Mouse (Mus musculus) kidney, embryonic 15.5 days (tissue): ENCODE results near the gene 1190005I06Rik. TPM values are rescaled to one million over a fixed set of nuclear protein-coding genes. Genes with fewer than 3 reads are reported as not detected.
"Not testable (repeated sequence)": the region's sequence is repeated elsewhere in the genome, so short reads cannot be mapped to it uniquely, and the experiment has no call there.

Experiments used
- ATAC-seq: fragments of 200-750 bp; cut with Nextera tagmentation; replicated peaks from 2 replicates; pipeline ENCODE4 v1.8.0; 2017; ENCODE audit warnings: moderate TSS enrichment; ENCODE audit not compliant: low FRiP score
- H3K27ac ChIP-seq: fragments of 300-500 bp; sonication (generic); 2 replicates; pipeline ENCODE4 v1.5.1; 2015; ENCODE audit warnings: mild to moderate bottlenecking, inconsistent platforms
- H3K27me3 ChIP-seq: fragments of 300-500 bp; sonication (generic); 2 replicates; pipeline ENCODE4 v1.6.1; 2015; ENCODE audit warnings: inconsistent platforms
- H3K36me3 ChIP-seq: fragments of 300-500 bp; sonication (generic); 2 replicates; pipeline ENCODE4 v1.6.1; 2015; ENCODE audit warnings: inconsistent platforms
- H3K4me1 ChIP-seq: fragments of 300-500 bp; sonication (generic); 2 replicates; pipeline ENCODE4 v1.6.1; 2015; ENCODE audit warnings: inconsistent platforms
- H3K4me2 ChIP-seq: fragments of 300-500 bp; sonication (generic); 2 replicates; pipeline ENCODE4 v1.6.1; 2015; ENCODE audit warnings: moderate library complexity, mild to moderate bottlenecking, inconsistent platforms
- H3K4me3 ChIP-seq: fragments of 300-500 bp; sonication (generic); replicated peaks from 2 replicates; pipeline ENCODE4 v1.5.1; 2015; ENCODE audit warnings: mild to moderate bottlenecking, inconsistent platforms
- H3K9ac ChIP-seq: fragments of 300-500 bp; sonication (generic); 2 replicates; pipeline ENCODE4 v1.6.1; 2015; ENCODE audit warnings: mild to moderate bottlenecking, inconsistent platforms
- H3K9me3 ChIP-seq: fragments of 300-500 bp; sonication (generic); replicated peaks from 2 replicates; pipeline ENCODE4 v1.6.1; 2016; ENCODE audit warnings: inconsistent platforms
- WGBS: fragments of 180-500 bp; shearing (Covaris S2); methylation state at CpG from one replicate; pipeline ENCODE4 v1.1.7; 2015; ENCODE audit warnings: mixed read lengths; 5-methylcytosine and 5-hydroxymethylcytosine counted together
- polyA plus RNA-seq: library from polyadenylated mRNA; unstranded; fragments of >200 nt; fragmentation: Nextera tagmentation; extraction: Ambion mirVana; gene quantifications from 2 replicates; pipeline ENCODE4 v1.2.1, GENCODE M21; 2015

Gene 1190005I06Rik
- polyA plus RNA-seq, 1 experiment from 2014 or later = 4.0 TPM

- peaks cover 10% of the 10 kb centered on the region; the same call in 1 of the 2 replicates for H3K4me1 ChIP-seq
- peaks cover 20% of the 10 kb centered on the region; the same call in 1 of the 2 replicates for H3K27me3 ChIP-seq
- H3K27ac ChIP-seq = no peak overlapping the region
- 76% methylated on average over 10 of the region's 10 CpGs for WGBS
- no peak overlapping the region for H3K4me3 ChIP-seq
- no peak overlapping the region for H3K4me2 ChIP-seq
- H3K9me3 ChIP-seq = no peaks in the 10 kb centered on the region
- H3K9ac ChIP-seq = no peak overlapping the region
- no peak for ATAC-seq
- 0 out of 2 replicates have a peak, but pooled peaks cover 5% of the 10 kb centered on the region for H3K36me3 ChIP-seq
These were observed 33.7 kb upstream of the 1190005I06Rik start for GRCm38 (mm10) chr8:120681113-120681512.

GRCm38 (mm10) chr8:120680405-120680804, 33.0 kb upstream of the 1190005I06Rik start:
- peaks cover 20% of the 10 kb centered on the region; the same call in 1 of the 2 replicates for H3K27me3 ChIP-seq
- not testable (repeated sequence) for H3K4me2 ChIP-seq, H3K4me3 ChIP-seq, ATAC-seq, H3K4me1 ChIP-seq, H3K9ac ChIP-seq, H3K9me3 ChIP-seq, H3K27ac ChIP-seq
- H3K36me3 ChIP-seq = peaks cover 11% of the 10 kb centered on the region; the same call in 1 of the 2 replicates
- 62% methylated on average over 7 of the region's 7 CpGs for WGBS

- peaks cover 6% of the 10 kb centered on the region; the same call in 1 of the 2 replicates for H3K4me1 ChIP-seq
- no peak for ATAC-seq
These were observed 32.4 kb upstream of the 1190005I06Rik start for GRCm38 (mm10) chr8:120679629-120680387.

GRCm38 (mm10) chr8:120678447-120678846, 31.0 kb upstream of the 1190005I06Rik start:
- whole genome bisulfite sequencing = 12% methylated on average over 10 of the region's 10 CpGs
- H3K9ac ChIP-seq = no peak overlapping the region
- ATAC-seq = peak; percentile 50; the same call in 1 of the 2 replicates
- no peak overlapping the region for H3K4me3 ChIP-seq
- H3K4me2 ChIP-seq = no peak overlapping the region
- no peak overlapping the region for H3K27ac ChIP-seq
- H3K9me3 ChIP-seq = no peaks in the 10 kb centered on the region
- H3K4me1 ChIP-seq = peaks cover 4% of the 10 kb centered on the region; the same call in 1 of the 2 replicates
- peaks cover 17% of the 10 kb centered on the region; the same call in 1 of the 2 replicates for H3K27me3 ChIP-seq
- H3K36me3 ChIP-seq = peaks cover 24% of the 10 kb centered on the region

More at GRCm38 (mm10) chr8:120679629-120680387, 32.4 kb upstream of the 1190005I06Rik start:
- peaks cover 15% of the 10 kb centered on the region; the same call in 1 of the 2 replicates for H3K36me3 ChIP-seq
- H3K27me3 ChIP-seq = peaks cover 20% of the 10 kb centered on the region; the same call in 1 of the 2 replicates
- H3K9ac ChIP-seq = no peak overlapping the region
- H3K4me2 ChIP-seq = no peak overlapping the region
- no peak overlapping the region for H3K4me3 ChIP-seq
- 44% methylated on average over 11 of the region's 11 CpGs for WGBS
- no peak overlapping the region for H3K27ac ChIP-seq
- H3K9me3 ChIP-seq = no peaks in the 10 kb centered on the region

- no peak for ATAC-seq
- H3K36me3 ChIP-seq = peaks cover 51% of the 10 kb centered on the region
- H3K4me1 ChIP-seq = peaks cover 13% of the 10 kb centered on the region; the same call in 1 of the 2 replicates
- H3K4me3 ChIP-seq = no peak overlapping the region
- no peak overlapping the region for H3K4me2 ChIP-seq
- H3K9me3 ChIP-seq = no peaks in the 10 kb centered on the region
- WGBS = 70% methylated on average over 8 of the region's 8 CpGs
- H3K27ac ChIP-seq = no peak overlapping the region
- H3K27me3 ChIP-seq = peaks cover 3% of the 10 kb centered on the region; the same call in 1 of the 2 replicates
- H3K9ac ChIP-seq = no peak overlapping the region
These were observed 28.3 kb upstream of the 1190005I06Rik start for GRCm38 (mm10) chr8:120675718-120676117.

GRCm38 (mm10) chr8:120673298-120673697, 25.9 kb upstream of the 1190005I06Rik start:
- Histone ChIP-seq H3K9ac (no peak overlapping the region), H3K9me3 (no peaks in the 10 kb centered on the region), H3K4me3 (no peak overlapping the region), H3K4me1 (peaks cover 24% of the 10 kb centered on the region), H3K4me2 (no peak overlapping the region), H3K27me3 (no peaks in the 10 kb centered on the region), H3K36me3 (peaks cover 62% of the 10 kb centered on the region), H3K27ac (no peak overlapping the region)
- 93% methylated on average over 7 of the region's 7 CpGs for WGBS
- ATAC-seq = no peak

GRCm38 (mm10) chr8:120672626-120673229, 25.3 kb upstream of the 1190005I06Rik start:
- H3K9me3 ChIP-seq = no peaks in the 10 kb centered on the region
- H3K27me3 ChIP-seq = no peaks in the 10 kb centered on the region
- no peak overlapping the region for H3K9ac ChIP-seq
- H3K36me3 ChIP-seq = peaks cover 62% of the 10 kb centered on the region
- ATAC-seq = no peak
- H3K27ac ChIP-seq = no peak overlapping the region
- H3K4me1 ChIP-seq = peaks cover 24% of the 10 kb centered on the region
- no peak overlapping the region for H3K4me3 ChIP-seq
- 89% methylated on average over 16 of the region's 16 CpGs for WGBS
- no peak overlapping the region for H3K4me2 ChIP-seq

GRCm38 (mm10) chr8:120671775-120672174, 24.3 kb upstream of the 1190005I06Rik start:
- Histone ChIP-seq H3K4me2 (no peak overlapping the region), H3K36me3 (peaks cover 57% of the 10 kb centered on the region), H3K27ac (no peak overlapping the region), H3K27me3 (no peaks in the 10 kb centered on the region), H3K4me3 (no peak overlapping the region), H3K9me3 (no peaks in the 10 kb centered on the region), H3K9ac (no peak overlapping the region), H3K4me1 (peaks cover 28% of the 10 kb centered on the region)
- no peak for ATAC-seq
- WGBS = 74% methylated on average over 6 of the region's 6 CpGs

- Histone ChIP-seq H3K27ac (peak within 1 kb of the TSS; percentile 90), H3K27me3 (no peaks in the 10 kb centered on the region), H3K9ac (peak within 1 kb of the TSS; percentile 100), H3K4me1 (peaks cover 60% of the 10 kb centered on the region), H3K4me2 (peak within 1 kb of the TSS; percentile 84), H3K9me3 (no peaks in the 10 kb centered on the region), H3K4me3 (peak within 1 kb of the TSS; percentile 94), H3K36me3 (peaks cover 38% of the 10 kb centered on the region)
- WGBS = under 1% methylated on average over 51 of the region's 51 CpGs
- peak; percentile 59; the same call in 1 of the 2 replicates for ATAC-seq
These were observed 21.0 kb upstream of the 1190005I06Rik start, which contains the start of gene Emc8 for GRCm38 (mm10) chr8:120668374-120668905. Gene Emc8 (minus strand): TSS chr8:120668573.

GRCm38 (mm10) chr8:120667561-120668373, 20.3 kb upstream of the 1190005I06Rik start, which contains the start of the genes Gm27021 and Cox4i1:
Gene Gm27021 (minus strand): TSS chr8:120668079.
Gene Cox4i1 (plus strand): TSS chr8:120668222.
- H3K27me3 ChIP-seq = no peaks in the 10 kb centered on the region
- H3K4me1 ChIP-seq = peaks cover 60% of the 10 kb centered on the region
- H3K4me3 ChIP-seq = peak within 1 kb of the TSS; percentile 94
- H3K9me3 ChIP-seq = no peaks in the 10 kb centered on the region
- peaks cover 31% of the 10 kb centered on the region for H3K36me3 ChIP-seq
- H3K4me2 ChIP-seq = peak within 1 kb of the TSS; percentile 84
- ATAC-seq = peak; percentile 94
- WGBS = under 1% methylated on average over 104 of the region's 105 CpGs
- peak within 1 kb of the TSS; percentile 100 for H3K9ac ChIP-seq
- peak within 1 kb of the TSS; percentile 90 for H3K27ac ChIP-seq

- H3K36me3 ChIP-seq = peaks cover 23% of the 10 kb centered on the region
- H3K4me2 ChIP-seq = peak overlapping the region; percentile 81
- H3K9me3 ChIP-seq = no peaks in the 10 kb centered on the region
- H3K4me1 ChIP-seq = peaks cover 60% of the 10 kb centered on the region
- no peak for ATAC-seq
- peak overlapping the region; percentile 100 for H3K9ac ChIP-seq
- peak overlapping the region; percentile 94 for H3K4me3 ChIP-seq
- peak overlapping the region; percentile 90; the same call in 1 of the 2 replicates for H3K27ac ChIP-seq
- H3K27me3 ChIP-seq = no peaks in the 10 kb centered on the region
- 2% methylated on average over 17 of the region's 17 CpGs for whole genome bisulfite sequencing
These were observed 19.5 kb upstream of the 1190005I06Rik start for GRCm38 (mm10) chr8:120666807-120667470.
